Mouse (Mus musculus): Measurements from ENCODE around the gene Zbtb4. TPM values are rescaled to one million over a fixed set of nuclear protein-coding genes. Genes with fewer than 3 reads are reported as not detected.

The Zbtb4 gene
- total and polyA plus RNA-seq, 2 experiments from 2014 or later, result 2.9 to 21.2 TPM

DNA sequence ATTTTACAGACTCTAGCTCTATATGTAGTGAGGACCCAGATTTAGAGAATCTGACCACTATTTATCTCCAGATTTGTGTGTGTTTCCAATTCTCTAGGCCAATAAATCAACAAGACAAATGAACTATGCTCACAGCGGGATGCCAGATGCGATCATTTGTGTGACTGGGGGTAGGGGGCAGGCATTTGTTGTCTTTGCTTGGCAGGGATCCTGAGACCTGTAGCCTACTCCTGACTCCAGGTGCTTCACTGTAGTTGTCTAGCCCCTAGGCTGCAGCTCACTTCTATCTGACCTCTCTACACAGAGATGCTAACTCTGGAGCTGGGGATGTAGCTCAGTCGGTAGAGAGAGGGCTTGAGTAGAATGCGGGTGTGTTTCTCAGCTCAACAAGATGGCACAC lies 16.1 kb downstream of the Zbtb4 start:
- DNase-seq (ENCODE audit: low spot score) (no peak), ATAC-seq (ENCODE audit: insufficient read depth, low read depth) (no peak)
- Histone ChIP-seq H3K4me2 (ENCODE audit: low read depth, low read length) (no peak overlapping the region), H3K9me3 (replicated peaks; ENCODE audit: control insufficient read depth, low read length) (no peaks in the 10 kb centered on the region), H3K27me3 (ENCODE audit: control insufficient read depth, insufficient read depth, low read length) (no peaks in the 10 kb centered on the region), H3K27ac (ENCODE audit: low read depth) (no peak overlapping the region), H3K9ac (replicated peaks; ENCODE audit: low read depth, low read length) (no peak overlapping the region), H3K4me1 (ENCODE audit: control insufficient read depth, insufficient read depth) (0 out of 2 replicates have a peak, but pooled peaks cover 6% of the 10 kb centered on the region), H3K36me3 (replicated peaks; ENCODE audit: control insufficient read depth, insufficient read depth, low read length) (peaks cover 4% of the 10 kb centered on the region), H3K4me3 (ENCODE audit: low read depth, low read length) (no peak overlapping the region)
- WGBS, result 38% methylated on average over 4 of the region's 4 CpGs
- TF ChIP-seq CTCF (IDR thresholded peaks at IDR 0.05; ENCODE audit: low read depth), result no peak
- TF ChIP-seq EP300 (IDR thresholded peaks at IDR 0.05; ENCODE audit: low read depth), result no peak

DNA sequence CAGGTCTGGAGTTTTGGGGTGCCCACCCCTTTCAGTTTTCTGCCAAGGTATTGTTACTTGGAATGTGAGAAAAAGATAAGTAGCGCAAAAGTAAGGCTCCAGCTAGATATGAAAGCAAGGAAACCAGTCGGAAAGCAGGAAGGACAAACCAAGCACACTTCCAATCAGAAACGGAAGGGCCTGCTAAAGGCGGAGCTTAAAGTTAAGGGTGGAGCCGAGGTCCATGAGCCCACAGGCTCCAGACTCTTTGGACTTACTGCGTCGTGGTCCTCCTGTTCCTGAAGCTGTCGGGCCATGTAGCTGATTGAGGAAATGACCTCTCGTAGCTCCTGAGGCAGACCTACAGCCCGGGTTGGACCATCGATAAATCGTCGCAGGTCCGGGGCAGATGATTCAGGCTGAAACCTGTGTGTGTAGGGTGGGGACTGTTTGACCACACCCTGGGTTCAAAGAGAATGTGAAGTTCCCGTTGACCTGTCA lies 19.1 kb downstream of the Zbtb4 start:
- DNase-seq (ENCODE audit: low spot score), result peak; percentile 47
- Histone ChIP-seq H3K9ac (replicated peaks; ENCODE audit: low read depth, low read length) (no peak overlapping the region), H3K36me3 (replicated peaks; ENCODE audit: control insufficient read depth, insufficient read depth, low read length) (no peaks in the 10 kb centered on the region), H3K9me3 (replicated peaks; ENCODE audit: control insufficient read depth, low read length) (no peaks in the 10 kb centered on the region), H3K27me3 (ENCODE audit: control insufficient read depth, insufficient read depth, low read length) (no peaks in the 10 kb centered on the region), H3K4me2 (ENCODE audit: low read depth, low read length) (peak overlapping the region; percentile 53), H3K4me1 (ENCODE audit: control insufficient read depth, insufficient read depth) (peaks cover 6% of the 10 kb centered on the region; the same call in 1 of the 2 replicates), H3K27ac (ENCODE audit: low read depth) (0 out of 2 replicates have a peak overlapping the region, but pooled peaks have one; percentile 39), H3K4me3 (ENCODE audit: low read depth, low read length) (peak overlapping the region; percentile 25)
- TF ChIP-seq EP300 (IDR thresholded peaks at IDR 0.05; ENCODE audit: low read depth) (peak; percentile 27; the same call in 1 of the 2 replicates), CTCF (IDR thresholded peaks at IDR 0.05; ENCODE audit: low read depth) (no peak)
- peak; percentile 73 for ATAC-seq (ENCODE audit: insufficient read depth, low read depth)
- WGBS, result 18% methylated on average over 15 of the region's 15 CpGs

DNA sequence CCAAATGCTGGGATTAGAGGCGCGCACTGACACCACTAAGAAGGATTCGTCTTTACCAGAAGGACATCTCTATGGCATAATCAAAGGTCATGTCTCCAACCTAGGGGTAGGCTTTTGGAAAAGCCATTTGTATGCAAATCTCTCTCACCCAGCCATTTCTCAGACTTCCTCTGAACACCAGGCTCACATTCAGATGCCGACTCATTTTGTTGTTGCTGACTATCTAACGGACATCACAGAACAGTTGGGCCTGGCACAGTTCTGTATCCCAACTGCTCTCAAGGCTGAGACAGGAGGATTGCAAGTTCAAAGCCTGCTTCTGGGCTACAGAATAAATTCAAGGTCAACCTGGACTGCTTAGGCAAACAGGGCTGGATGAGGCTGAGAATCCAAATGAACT lies 21.6 kb downstream of the Zbtb4 start:
- Histone ChIP-seq H3K9ac (replicated peaks; ENCODE audit: low read depth, low read length) (no peak overlapping the region), H3K36me3 (replicated peaks; ENCODE audit: control insufficient read depth, insufficient read depth, low read length) (no peaks in the 10 kb centered on the region), H3K27me3 (ENCODE audit: control insufficient read depth, insufficient read depth, low read length) (no peaks in the 10 kb centered on the region), H3K4me2 (ENCODE audit: low read depth, low read length) (no peak overlapping the region), H3K4me3 (ENCODE audit: low read depth, low read length) (no peak overlapping the region), H3K4me1 (ENCODE audit: control insufficient read depth, insufficient read depth) (peaks cover 6% of the 10 kb centered on the region; the same call in 1 of the 2 replicates), H3K27ac (ENCODE audit: low read depth) (no peak overlapping the region), H3K9me3 (replicated peaks; ENCODE audit: control insufficient read depth, low read length) (no peaks in the 10 kb centered on the region)
- TF ChIP-seq CTCF (IDR thresholded peaks at IDR 0.05; ENCODE audit: low read depth) (no peak), EP300 (IDR thresholded peaks at IDR 0.05; ENCODE audit: low read depth) (no peak)
- ATAC-seq (ENCODE audit: insufficient read depth, low read depth), result no peak
- no peak for DNase-seq (ENCODE audit: low spot score)
- WGBS, result 86% methylated on average over 5 of the region's 5 CpGs

DNA sequence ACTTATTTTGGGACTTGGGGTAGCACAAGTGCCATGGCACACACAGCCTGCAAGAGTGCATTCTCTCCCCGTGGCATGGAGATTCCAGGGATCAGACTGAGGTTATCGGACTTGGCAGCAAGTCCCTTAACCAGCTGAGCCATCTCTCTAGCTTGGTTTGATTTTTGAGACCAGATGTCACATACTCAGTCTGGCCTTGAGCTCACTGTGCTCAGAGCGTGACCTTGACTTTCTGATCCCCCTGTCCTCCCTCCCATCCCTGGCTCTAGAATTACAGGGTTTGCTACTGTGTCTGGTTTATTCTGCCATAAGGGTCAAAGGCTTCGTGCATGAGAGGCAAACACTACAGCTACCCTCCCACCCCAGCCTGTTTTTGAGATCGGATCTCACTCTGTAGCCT lies 23.7 kb downstream of the Zbtb4 start:
- no peak for TF ChIP-seq CTCF (IDR thresholded peaks at IDR 0.05; ENCODE audit: low read depth)
- TF ChIP-seq EP300 (IDR thresholded peaks at IDR 0.05; ENCODE audit: low read depth), result no peak
- no peak for DNase-seq (ENCODE audit: low spot score)
- no peak overlapping the region for H3K4me2 ChIP-seq (ENCODE audit: low read depth, low read length)
- 48% methylated on average over 5 of the region's 5 CpGs for WGBS
- no peak overlapping the region for H3K27ac ChIP-seq (ENCODE audit: low read depth)
- H3K36me3 ChIP-seq (replicated peaks; ENCODE audit: control insufficient read depth, insufficient read depth, low read length), result no peaks in the 10 kb centered on the region
- 0 out of 2 replicates have a peak, but pooled peaks have one; percentile 25 for ATAC-seq (ENCODE audit: insufficient read depth, low read depth)
- H3K4me1 ChIP-seq (ENCODE audit: control insufficient read depth, insufficient read depth), result peaks cover 6% of the 10 kb centered on the region; the same call in 1 of the 2 replicates
- H3K4me3 ChIP-seq (ENCODE audit: low read depth, low read length), result no peak overlapping the region
- H3K9ac ChIP-seq (replicated peaks; ENCODE audit: low read depth, low read length), result no peak overlapping the region
- H3K27me3 ChIP-seq (ENCODE audit: control insufficient read depth, insufficient read depth, low read length), result no peaks in the 10 kb centered on the region
- no peaks in the 10 kb centered on the region for H3K9me3 ChIP-seq (replicated peaks; ENCODE audit: control insufficient read depth, low read length)

DNA sequence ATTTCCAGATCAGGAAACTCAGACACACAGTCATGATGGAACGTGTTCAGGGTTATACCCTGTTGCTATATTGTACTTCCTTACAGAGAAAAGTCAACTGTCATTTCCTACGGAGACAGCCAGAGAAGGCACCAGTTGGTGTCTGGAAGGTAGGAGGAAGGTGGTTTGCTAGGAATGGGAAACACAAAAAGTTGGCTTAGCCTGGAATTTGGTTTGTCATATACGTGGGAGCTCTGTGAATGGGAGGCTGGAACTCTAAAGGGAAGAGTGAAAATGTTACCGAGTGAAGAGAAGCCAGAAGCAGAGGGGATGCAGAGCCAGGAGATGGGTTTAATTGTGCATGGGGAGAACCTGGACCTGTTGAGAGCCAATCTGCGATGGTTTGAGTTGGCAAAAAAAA lies 25.7 kb downstream of the Zbtb4 start:
- DNase-seq (ENCODE audit: low spot score) (no peak), ATAC-seq (ENCODE audit: insufficient read depth, low read depth) (no peak)
- H3K27me3 ChIP-seq (ENCODE audit: control insufficient read depth, insufficient read depth, low read length), result no peaks in the 10 kb centered on the region
- H3K4me3 ChIP-seq (ENCODE audit: low read depth, low read length), result no peak overlapping the region
- TF ChIP-seq CTCF (IDR thresholded peaks at IDR 0.05; ENCODE audit: low read depth), result no peak
- no peak for TF ChIP-seq EP300 (IDR thresholded peaks at IDR 0.05; ENCODE audit: low read depth)
- H3K36me3 ChIP-seq (replicated peaks; ENCODE audit: control insufficient read depth, insufficient read depth, low read length), result no peaks in the 10 kb centered on the region
- H3K9ac ChIP-seq (replicated peaks; ENCODE audit: low read depth, low read length), result no peak overlapping the region
- no peaks in the 10 kb centered on the region for H3K9me3 ChIP-seq (replicated peaks; ENCODE audit: control insufficient read depth, low read length)
- H3K27ac ChIP-seq (ENCODE audit: low read depth), result no peak overlapping the region
- H3K4me1 ChIP-seq (ENCODE audit: control insufficient read depth, insufficient read depth), result no peaks in the 10 kb centered on the region; the same call in 1 of the 2 replicates
- H3K4me2 ChIP-seq (ENCODE audit: low read depth, low read length), result no peak overlapping the region
- 57% methylated on average over 5 of the region's 5 CpGs for WGBS

DNA sequence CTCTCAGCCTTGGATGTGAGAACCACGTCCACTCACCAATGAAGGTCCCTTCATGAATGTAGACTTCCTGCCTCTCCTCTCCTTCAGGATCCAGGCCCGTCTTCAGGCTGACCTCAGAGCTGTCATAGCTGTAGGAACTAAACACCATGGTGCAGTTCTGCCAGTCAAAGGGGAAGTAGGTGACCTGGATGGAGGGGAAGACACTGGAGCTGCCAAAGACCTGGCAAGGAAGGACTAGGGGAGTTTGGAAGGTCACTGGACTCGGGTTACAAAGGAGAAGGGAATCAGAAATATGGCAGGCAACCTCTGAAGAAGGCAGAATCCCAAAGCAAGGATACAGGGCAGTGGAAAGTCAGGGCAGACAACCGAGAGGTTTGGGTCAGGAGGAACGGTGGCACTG lies 27.7 kb downstream of the Zbtb4 start:
- H3K4me2 ChIP-seq (ENCODE audit: low read depth, low read length), result no peak overlapping the region
- no peaks in the 10 kb centered on the region for H3K9me3 ChIP-seq (replicated peaks; ENCODE audit: control insufficient read depth, low read length)
- H3K36me3 ChIP-seq (replicated peaks; ENCODE audit: control insufficient read depth, insufficient read depth, low read length), result no peaks in the 10 kb centered on the region
- TF ChIP-seq EP300 (IDR thresholded peaks at IDR 0.05; ENCODE audit: low read depth) (no peak), CTCF (IDR thresholded peaks at IDR 0.05; ENCODE audit: low read depth) (no peak)
- 0 out of 2 replicates have a peak, but pooled peaks cover 5% of the 10 kb centered on the region for H3K27me3 ChIP-seq (ENCODE audit: control insufficient read depth, insufficient read depth, low read length)
- no peak overlapping the region for H3K4me3 ChIP-seq (ENCODE audit: low read depth, low read length)
- no peak overlapping the region for H3K9ac ChIP-seq (replicated peaks; ENCODE audit: low read depth, low read length)
- H3K27ac ChIP-seq (ENCODE audit: low read depth), result no peak overlapping the region
- ATAC-seq (ENCODE audit: insufficient read depth, low read depth) (no peak), DNase-seq (ENCODE audit: low spot score) (no peak)
- WGBS, result 65% methylated on average over 5 of the region's 5 CpGs
- no peaks in the 10 kb centered on the region; the same call in 1 of the 2 replicates for H3K4me1 ChIP-seq (ENCODE audit: control insufficient read depth, insufficient read depth)

Data from heart, postnatal 0 days (tissue).